Mouse (Mus musculus) thymus, postnatal 4 days (tissue): Measurements from ENCODE around the gene Gtf2h5.

Source experiments
- DNase-seq: peaks from one replicate; pipeline ENCODE4 v3.0.0; 2021

Gtf2h5 gene

DNA sequence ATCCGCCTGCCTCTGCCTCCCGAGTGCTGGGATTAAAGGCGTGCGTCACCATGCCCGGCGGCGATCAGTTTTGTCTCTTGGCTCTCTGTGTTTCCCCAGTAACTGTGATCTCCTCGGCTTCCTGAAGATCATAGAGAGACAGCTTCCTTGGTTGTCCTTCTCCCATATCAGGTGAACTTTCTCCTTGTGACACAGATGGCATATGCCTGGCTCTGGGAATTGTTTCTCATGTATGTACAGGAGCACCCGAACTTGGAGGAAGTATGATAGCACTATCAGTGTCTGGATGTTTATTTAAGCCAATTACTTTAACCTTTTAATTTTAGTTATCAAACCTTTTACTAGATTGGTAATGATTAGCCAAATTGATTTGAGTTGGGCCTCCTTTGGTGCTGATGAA lies 35.5 kb downstream of the Gtf2h5 start:
- DNase-seq, result no peak

GRCm38 (mm10) chr17:6117148-6117725 lies 37.7 kb downstream of the Gtf2h5 start:
- no peak for DNase-seq

DNA sequence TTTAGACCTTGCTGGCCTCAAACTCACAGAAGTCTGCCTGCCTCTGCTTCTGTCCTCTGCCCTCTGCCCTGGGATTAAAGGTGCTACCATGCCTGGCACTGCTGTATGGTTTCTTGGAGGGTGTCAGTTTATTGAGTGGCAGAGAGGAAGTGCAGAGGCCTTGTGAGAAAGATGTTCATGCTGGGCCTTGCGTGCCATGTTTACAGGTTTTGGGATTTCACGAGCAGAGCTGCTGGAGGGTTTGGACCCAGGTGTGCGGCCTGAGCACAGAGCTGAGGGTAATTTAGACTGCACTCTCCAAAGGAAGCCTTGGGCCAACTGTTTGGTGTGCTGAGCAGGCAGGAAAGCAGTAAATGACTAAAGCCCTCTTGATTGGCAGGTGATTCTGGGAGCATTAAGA lies 38.3 kb downstream of the Gtf2h5 start:
- DNase-seq, result no peak

- no peak for DNase-seq
Measured at GRCm38 (mm10) chr17:6118861-6119260, 39.3 kb downstream of the Gtf2h5 start.

DNA sequence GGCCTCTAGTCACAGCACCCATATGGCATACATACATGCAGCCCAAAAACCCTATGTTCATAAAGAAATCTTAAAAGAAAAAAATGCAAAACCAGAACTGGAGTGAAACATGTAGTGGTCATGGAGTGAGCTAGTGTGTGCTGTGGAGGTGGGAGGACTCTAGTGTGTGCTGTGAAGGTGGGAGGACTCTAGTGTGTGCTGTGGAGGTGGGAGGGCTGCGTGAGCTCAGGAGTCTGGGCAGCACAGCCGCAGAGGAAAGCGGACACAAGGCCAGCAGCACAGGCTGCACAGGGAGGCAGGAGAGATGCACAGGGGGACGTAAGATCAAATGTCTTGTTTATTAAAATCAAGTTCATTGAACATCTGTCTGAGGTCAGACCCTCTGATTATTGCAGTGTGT lies 44.2 kb downstream of the Gtf2h5 start:
- DNase-seq, result no peak

DNA sequence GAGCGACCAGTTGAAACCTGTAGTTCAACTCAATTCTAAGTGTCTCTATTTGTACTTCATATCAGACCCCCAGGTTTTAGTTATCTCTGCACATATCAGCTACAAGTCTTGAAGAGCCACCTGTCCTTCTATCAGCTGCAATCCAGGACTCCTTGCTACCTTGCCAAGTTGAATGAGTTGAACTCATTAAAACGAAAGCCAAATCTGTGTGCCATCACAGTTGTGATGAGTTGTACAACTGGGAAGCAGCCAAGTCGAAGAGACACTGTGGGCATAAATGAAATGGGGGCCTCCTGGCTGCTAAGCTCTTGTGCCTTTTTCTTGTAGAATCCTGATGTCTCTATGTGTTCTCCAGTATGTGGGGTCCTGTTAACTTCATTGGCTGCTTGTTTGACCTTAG lies 45.9 kb downstream of the Gtf2h5 start:
- no peak for DNase-seq

DNA sequence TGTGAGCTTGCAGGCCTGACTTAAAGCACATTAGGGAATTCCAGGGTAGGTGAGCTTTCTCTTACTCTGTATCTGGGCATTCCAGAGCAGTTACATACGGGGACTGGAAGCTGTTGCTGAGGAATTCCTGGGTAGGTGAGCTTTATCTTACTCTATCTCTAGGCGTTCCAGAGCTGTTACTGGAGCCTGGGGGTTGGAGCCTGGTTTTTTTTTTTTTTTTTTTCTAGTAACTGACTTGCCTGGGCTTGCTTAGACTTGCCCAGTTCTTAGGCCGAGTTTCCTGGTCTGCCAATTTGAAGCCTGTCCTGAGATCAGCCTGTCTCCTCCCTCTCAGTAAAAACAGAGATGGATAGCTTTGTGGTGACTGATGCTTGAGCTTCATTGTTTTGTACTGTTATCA lies 48.5 kb downstream of the Gtf2h5 start:
- no peak for DNase-seq

DNA sequence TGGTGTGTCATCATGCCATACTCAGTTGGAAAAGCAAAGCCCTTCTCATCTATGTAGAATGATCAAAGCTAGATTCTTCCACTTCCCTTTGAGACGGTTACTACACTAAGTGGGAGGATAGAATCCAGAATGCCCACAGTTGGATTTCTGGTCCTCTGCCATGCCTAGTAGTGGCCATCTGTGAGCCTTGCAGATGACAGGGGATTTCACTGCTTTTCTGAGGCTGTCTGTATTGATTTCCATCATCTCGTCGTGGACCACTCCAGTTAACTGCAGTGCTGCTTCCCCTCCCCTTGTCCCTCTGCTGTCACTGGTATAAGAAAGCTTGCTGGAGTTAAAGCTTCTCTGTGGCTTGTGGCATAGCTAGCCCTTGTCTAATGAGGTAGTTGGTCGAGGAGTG lies 49.8 kb downstream of the Gtf2h5 start:
- no peak for DNase-seq

GRCm38 (mm10) chr17:6131083-6131482 lies 51.5 kb downstream of the Gtf2h5 start:
- no peak for DNase-seq
